Mouse (Mus musculus) fibroblast of lung, adult 2 months (primary cell): ENCODE data around the gene Astn2.

Experiments
- DNase-seq: peaks from one replicate; pipeline ENCODE4 v3.0.0-alpha.2; 2011; ENCODE audit warnings: low read depth

The Astn2 gene

DNA sequence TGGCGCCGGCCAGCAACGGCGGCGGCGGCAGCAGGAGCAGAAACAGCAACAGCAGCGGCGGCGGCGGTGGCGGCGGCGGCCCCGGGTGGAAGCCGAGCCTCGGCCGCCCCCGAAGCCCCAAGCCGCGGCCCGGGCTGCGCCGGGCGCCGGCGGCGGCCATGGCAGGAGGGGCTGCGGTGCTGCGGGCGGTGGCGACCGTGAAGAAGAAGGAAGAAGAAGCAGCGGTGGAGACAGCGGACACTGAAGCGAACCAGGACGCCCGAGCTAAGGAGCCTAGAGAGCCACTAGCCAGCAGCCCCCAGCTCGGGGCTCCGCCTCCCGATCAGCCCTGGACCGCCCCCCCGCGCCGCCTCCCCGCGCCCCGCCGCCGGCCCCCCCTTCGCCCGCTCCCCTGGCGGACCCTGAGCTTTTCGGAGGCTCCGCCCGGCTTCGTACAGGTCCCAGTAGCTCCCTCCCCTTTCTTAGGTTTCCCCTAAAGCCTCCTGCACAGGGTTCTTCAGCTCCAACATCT lies at the start of gene Astn2:
Astn2 (minus strand) TSS at position 411 of the 511 bp plus-strand sequence.
- DNase-seq: no peak

DNA sequence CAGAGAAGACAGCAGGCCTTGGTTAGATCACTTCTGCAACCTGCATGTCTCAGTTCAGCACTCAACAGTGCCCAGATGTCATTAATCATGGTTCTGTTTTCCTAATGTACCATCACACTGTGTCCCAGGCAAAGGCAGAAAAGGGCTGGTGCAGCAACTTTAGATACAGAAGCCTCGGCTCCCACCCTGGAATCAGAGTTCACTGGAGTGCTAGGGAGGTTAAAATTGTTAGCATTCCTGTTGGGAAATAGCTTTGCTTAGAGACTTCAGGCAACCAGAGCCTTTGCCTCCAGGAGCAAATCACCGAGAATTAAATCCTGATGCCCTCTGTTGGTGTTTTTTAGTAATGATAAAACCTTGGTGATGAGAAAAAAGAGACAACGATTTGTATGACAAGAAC lies 45.7 kb upstream of the Astn2 start:
- no peak for DNase-seq

DNA sequence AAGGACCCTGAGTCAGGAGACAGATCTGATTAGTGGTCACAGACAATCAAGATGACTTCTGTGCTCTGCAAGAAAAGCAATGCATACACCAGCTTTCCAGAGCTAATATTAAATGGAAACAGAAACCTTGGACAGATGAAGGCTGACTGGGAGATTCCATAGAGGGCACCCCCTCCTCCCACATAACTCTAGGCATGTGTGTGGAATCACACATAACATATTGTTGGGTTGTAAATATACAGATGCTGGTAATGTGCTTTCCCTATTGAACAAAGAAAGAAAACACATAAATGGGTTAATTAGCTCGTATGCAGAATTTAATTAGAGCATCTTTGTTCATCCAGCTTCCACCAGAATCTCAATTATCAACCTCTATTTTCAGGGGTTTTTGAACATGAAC lies 26.8 kb upstream of the Astn2 start:
- no peak for DNase-seq

DNA sequence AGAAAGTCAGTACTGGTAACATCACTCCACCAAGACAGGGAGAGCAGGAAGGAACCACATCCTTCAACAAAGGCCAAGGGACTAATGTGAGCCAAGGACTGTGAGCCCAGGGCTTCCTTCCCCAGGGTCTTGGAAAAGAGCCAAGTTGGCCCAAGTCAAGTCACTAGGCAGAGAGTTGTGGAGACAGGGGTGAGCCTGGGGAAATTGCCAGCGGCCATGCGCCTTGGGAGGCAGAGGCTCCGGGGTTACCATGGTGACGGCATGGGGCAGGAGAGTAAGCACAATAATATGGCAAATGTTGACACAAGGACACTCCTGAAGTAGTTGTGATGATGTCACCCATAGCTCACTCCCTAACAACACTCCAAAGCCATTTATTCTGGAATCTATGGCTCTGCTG lies 21.4 kb upstream of the Astn2 start:
- no peak for DNase-seq

DNA sequence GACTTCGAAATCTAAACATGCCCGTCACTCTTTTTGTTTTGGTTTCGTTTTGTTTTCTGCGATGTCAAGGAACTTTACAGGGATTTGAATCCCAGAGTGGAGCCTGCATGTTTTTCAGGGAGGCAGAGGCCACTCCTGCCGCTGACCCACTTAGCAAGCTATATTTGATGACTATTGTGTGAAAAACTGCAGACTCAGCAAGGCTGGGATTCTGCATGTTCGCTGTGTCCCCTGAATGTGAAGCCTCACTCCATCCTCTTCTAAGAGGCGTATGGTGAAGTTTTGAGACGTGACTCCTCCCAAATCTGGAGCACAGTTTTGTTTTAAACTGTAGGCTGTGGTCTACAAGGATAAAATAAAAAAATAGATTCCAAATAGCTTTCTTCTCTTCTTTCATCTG lies 10.4 kb upstream of the Astn2 start:
- DNase-seq: no peak

DNA sequence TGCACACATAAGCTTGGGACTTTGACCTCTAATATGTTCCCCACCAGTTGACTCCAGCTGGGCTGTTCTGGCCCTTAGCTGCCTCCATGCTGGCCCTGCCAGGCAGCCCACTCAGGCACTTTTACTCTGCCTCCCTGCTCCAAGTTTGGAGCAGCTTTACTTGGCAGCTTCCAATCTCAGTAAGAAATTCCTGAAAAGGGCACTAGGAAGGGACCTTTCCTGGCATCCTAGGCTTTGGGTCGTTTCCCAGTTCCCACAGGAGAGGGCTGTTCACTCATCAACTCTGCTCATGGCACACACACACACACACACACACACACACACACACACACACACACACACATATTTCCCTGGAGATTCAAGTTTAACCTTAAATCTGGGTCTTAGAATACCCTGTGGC lies 675 bp upstream of the Astn2 start:
- DNase-seq: no peak

DNA sequence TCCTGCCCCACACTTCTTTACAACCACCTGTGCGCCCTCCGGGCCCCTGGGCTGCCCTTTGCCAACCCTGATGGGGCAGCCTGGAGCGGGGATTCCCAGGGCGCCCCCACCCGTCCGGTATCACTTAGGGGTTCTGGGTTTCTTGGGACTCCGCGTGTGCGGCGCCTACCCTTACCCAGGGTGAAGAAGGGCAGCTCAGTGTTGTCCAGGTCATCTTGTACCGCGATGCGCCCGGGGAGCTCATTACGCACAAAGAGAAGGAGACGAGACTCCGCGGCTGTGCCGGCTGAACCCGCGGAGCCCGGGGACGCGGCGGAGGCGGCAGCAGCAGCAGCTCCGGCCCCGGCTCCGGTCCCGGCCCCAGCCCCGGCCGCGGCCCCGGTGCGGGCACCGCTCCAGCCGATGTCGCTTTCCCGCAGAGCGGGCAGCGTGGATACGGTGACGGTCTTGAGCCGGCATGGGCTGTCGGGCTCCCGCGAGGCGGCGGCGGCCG lies 657 bp downstream of the Astn2 start:
- no peak for DNase-seq

DNA sequence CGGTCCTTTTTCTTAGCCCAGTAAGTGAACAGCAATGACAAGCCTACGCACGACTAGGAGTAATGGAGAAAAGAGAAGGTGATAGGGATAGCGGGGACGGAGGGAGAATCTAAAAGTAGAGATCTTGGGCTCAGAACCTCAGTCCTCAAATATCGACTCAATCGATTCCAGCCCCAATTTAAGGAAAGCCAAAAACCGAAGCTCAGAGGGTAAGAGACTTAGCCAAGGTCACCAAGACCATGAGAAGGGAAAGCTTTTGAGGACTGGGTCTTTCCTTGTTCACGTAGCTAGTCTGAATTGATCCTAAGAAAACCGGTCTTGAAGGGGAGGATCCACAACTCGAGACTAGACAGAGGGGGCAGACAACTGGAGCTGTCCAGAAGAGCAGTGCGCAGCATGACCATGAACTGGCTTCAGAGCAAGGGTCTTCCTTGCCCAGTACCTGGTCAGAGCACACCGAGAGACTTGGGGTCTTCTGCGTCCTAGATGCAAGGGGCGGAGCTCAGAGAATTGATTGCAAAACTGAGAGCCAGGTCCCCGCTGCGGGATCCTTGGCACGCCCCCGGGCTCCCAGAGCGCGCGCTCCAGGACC lies 1.2 kb downstream of the Astn2 start:
- no peak for DNase-seq

DNA sequence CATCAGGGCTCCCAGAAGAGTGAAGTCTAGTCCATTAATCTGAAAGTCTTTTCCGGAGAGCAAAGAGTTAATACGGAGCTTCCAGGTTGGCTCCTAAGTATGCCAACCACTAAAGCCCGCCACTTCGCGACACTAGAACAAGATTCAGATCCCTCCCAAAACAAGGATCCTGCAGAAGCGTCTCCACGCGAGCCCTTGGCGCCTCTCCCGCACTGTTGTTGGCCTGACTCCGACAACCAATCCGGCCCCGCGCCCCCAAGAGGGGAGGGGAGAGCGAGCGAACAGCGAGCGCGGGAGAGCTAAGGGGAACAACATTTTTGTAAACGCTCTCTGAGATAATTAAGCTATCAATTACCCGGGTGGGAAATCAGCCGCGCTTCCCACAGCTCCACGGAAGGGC lies 1.8 kb downstream of the Astn2 start:
- DNase-seq: no peak

DNA sequence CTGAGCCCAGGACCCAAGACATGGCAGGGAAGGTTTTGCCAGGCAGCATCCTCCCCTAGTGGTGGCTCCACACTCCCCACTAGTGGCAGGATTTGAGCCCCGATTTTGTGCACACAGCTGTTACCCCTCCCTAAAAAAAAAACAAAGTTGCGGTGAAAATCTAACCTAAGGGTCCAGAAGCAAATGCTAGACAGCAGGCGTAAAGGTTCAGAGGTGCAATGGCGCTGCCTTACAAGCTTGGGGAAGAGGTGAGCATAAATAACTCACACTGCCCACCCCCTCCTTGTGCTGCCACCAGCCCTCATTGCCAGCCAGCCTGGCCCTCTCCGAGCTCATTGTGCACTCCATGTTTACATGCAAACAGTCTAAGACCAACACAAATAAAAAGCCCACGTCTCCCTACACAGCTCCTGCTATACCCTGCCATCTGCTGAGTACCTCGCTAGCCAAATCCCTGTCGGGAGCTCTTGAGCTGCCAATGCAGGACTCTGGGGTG lies 3.2 kb downstream of the Astn2 start:
- DNase-seq: no peak

DNA sequence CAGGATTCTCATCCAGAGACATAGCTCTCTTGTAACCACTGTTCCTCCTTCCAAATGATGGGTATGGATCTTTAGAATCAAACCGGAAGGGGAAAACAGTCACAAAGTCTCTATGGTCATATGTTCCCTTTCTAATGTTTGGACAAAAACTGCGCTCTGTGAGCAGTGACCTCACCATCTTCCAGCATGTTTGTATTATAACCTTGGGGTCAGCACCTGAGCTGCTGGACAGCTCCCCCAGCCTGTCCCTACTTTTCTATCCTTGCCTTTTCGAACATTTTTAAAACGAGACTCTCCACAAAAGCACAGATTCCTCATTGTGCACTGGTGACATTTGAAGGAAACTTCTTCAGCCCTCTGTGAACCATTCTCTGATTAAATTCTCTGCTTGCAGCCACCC lies 5.3 kb downstream of the Astn2 start:
- no peak for DNase-seq

DNA sequence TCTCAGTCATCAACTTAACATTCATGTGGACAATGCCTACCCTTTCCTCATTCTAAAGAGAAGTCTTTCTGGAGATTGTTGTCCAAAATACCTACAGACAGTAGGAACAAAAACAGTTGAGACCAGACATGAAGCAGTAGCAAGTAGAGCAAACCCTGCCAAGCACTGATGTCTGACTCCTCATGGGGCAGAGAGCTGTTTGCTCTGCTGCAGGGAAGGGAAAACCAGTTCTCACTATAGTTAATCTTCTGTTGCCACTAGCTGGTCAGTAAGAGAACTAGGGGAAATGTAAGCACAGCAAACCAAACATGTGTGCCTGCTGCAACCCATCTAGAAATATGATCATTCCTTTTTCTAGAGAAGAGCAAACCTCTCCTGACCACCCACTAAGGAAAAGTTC lies 7.2 kb downstream of the Astn2 start:
- no peak for DNase-seq

DNA sequence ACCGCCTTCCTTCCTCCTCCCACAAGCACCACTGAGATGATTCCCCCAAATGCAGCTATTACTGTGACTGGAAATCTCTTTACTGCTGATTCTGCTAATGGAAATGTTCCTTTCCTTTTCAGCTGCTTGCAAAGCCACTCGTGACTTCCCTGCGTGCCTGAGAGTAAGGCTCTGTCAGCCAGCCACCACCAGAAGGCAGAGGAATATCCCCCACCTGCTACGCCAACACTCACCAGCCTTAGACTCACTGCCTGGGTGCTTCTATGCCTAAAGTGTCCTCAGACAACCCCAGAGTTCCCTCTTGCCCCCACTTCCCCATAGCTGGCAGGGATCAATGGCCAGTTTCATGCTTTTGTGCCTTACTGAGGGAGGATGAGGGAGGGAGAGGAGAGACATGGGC lies 11.1 kb downstream of the Astn2 start:
- no peak for DNase-seq

DNA sequence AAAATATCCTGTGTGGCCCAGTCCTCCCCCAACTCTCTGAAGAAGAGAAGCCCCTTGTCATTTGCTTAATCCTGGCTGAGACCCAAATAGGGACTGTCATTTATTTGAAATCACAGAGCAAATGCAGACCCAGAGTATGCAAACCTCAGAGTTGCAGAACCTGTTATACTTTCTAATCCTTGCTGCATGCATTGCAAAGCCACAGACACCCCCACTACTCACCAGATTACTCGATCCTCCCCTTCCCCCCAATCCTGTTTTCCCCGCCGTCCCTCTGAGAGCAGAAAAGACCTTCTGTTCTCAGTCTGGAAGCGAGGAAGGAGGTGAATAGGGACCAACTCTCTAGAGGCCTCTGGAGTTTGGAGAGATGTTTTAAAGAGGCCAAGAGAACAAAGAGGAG lies 13.9 kb downstream of the Astn2 start:
- no peak for DNase-seq

DNA sequence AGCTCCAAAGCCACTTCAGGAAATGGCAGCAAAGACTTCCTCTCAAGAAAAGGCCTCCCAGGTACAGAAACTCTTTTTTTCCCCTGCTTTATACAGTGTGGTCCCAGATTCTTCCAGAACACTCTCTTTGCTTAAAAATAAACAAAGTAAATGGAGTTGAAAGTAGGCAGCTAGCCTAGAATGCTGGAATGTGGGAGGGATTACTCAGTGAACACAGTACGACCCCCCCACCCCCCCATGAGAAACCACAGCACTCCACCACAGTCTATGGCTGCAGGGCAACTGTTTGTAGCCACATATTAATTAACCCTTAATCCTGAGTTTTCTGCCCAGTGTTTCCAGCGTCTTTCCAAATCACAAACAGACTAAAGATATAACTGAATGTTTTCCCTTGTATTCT lies 25.8 kb downstream of the Astn2 start:
- DNase-seq: no peak

DNA sequence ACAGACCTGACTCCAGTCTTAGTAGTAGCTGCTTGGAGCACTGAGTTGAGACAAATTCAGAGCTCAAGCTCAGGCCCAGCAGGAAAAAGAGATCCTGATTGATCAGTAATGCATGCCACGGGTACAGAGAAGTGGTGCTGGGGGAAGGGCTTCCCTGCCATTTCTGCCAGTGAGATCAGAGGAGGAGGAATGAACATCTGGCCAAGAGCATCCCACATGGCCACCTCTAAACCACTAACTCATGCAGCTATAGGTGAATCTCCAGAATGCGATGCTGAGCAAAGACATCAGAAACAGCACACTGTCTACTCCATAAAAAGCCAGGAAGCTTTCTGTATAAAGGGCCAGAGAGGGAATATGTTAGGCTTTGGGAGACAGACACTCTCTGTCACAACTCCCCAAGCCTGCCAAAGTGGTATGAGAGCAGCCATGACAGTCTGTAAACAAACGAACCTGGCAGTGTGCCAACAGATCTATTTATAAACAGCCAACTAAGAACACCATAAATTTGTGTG lies 33.8 kb downstream of the Astn2 start:
- DNase-seq: no peak

DNA sequence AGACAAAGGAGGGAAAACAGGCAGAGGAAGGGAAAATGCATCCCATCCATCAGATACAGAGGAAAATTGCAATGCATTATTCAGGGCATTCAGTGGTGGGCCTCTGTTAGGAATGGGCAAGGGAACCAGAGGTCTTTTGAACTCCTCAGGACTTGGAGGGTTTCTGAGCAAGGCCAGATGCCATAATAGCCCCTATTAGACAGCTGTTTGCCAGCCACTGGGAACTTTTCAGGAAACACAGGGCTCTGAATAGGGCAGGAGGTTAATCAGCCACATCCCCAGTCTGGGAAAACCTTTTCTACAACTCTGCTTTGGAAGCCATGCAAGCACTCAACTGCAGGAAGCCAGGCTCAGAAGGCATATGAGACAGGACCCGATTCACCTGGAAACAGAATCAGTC lies 38.9 kb downstream of the Astn2 start:
- DNase-seq: no peak

DNA sequence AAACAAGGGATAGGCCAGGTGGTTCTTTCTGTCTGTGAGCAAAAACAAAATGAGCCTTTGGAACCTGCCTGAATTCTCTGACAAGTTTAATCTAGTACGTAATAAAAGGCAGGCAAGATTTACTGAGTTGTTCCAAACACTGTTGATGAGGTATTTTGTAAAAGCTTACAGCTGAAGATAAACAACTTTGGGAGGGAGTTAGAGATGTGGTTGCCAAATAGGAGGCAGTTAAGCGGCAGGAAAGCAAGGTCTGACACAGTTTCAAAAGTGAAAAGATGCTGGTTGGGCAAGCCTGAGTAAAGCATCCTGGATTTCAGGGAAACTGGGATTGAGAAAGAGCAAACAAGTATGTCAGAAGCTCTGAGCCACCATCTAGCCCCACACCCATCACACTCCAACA lies 59.8 kb downstream of the Astn2 start:
- DNase-seq: no peak

DNA sequence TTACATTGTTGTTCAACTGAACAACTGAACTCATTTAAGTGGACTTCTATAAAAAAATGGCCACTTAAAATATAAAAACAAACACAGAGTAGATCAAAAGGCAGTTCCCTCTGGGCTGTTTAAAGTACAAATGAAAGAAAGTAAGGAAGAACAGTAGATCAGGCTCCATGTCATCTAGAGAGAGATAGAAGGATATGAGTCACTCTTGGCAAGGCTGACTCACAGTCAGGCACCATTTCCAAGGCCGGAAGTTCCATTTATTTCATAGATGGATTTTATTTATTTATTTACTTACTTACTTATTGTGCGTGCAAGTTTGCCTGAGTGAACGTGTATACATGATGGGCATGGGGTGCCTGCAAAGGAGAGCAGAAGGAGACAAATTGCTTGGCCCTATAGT lies 67.0 kb downstream of the Astn2 start:
- no peak for DNase-seq

DNA sequence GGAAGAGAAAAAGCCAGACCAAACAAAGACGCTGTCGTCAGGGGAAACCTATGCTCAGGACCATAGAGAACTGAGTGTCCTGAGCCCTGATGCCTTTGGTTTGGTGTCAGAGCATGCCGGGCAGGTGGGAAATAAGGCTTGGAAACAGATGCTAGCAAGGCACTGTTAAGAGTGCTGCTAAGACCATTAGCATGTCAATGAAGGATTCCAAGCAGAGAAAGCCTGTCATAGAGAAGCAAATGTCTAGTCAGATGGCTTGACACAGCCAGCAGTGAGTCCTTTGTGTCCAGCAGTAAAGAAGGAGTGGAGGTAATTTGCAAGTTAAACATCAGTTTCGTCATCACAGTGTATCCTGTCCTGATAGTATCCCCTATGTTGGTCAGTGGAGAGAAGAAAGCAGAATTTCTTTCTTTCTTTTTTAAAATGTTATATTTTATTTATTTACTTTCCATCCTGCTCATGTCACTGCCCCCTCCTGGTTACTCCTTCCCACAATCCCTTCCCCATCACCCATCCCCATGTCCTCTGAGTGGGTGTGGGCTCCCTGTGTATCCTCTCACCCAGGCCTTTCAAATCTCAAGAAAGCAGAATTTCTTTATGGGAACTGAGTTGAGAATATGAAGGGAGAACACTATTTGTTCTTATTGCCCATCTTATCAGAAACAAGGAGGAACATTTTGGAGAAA lies 73.7 kb downstream of the Astn2 start:
- DNase-seq: no peak

DNA sequence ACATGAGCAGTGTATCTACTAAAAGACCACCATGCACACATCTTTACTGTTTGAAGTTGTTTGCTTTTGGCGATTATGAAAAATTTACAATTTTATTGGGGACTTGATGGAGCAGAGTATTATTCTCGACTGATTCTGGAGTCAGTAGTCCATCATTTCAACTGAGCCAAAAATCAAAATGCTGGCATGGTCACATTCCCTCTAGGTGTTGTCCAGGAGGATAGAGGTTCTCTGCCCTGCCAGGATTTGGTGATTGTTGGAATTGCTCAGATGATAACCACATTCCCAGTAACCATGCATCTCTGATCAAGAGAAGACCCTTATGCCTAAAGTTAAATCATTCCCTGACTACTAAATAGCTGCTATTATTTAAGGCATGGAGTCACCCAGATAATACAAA lies 83.4 kb downstream of the Astn2 start:
- no peak for DNase-seq

DNA sequence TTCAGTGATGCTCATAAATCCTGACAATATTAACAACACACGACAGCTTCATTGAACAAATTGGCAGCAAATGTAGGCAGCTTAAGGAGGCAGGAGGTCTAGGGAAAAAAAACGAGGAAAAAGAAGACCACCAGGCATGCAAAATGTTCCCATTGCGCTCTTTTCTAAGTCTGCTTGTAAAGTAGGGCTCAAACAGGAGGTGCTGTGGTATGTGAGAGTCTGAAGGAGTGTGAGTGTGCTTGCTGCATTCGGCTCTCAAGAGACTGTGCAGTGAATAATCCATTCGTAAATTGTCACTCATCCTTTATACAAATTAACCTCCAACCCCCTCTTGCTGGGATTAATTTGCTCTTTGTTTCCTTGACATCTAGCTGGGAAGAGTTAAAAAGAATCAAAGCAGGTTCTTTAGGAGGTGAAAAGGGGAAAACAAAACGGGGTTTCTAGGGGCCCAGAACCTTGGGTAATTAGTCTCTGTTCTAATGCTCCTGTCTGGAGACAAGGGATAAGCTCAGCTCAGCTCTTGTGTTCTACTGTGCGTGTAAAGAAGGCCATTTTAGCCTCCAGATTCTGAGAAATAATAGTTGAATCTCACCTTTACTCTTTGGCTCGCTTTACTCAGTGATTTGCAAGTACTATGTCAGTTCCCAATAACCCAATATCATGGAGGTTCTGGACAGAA lies 89.5 kb downstream of the Astn2 start:
- DNase-seq: no peak

DNA sequence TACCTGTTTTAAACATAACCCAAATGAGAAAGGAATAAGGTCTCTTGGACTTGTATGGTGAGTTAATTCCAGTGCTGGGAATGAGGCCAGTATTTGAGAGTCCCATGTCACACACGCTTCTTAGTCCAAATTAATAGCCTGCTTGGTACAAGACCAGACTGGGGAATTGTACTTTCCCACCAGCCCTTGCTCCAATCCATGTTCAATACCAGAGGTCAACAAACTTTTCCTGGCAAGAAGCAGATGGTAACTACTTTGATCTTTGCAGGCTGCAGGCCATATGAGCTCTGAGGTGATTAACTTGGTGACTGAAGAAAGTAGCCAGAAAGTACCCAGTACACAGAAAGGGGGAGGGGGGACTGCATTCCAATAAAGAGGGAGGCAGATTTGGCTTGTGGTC lies 91.7 kb downstream of the Astn2 start:
- no peak for DNase-seq
